Comparison of ENCODE assay signal across 28 mouse cellular contexts in the genomic region with DNA sequence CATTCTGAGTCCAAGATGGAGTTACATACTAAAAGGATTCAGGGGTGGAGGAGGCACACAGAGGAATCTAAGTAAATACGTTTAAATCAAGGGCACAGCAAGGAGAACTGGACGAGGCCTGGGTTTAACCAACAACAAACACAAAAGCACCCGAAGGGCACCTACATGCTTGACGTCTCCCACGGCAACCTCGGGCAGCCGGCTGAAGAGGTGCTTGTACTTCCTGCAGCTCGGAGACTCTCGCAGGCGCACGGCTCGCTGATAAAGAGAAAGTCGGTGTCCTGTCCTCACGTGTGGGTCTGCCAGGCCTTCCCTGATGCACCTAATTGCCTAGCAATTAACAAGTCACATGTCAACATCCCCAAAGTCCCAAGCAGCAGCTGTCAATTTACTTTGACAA. TPM values are rescaled to one million over a fixed set of nuclear protein-coding genes. Genes with fewer than 3 reads are reported as not detected.
DNase-seq lines count a peak whose midpoint lies in the region; ATAC-seq and TF ChIP-seq lines count a peak whose summit lies in the region.
"Had no signal": no experiment of that assay in that cellular context is flagged by ENCODE, and none has a peak within 500 bp of the region (broad histone marks: within the 10 kb centered on the region; RNA-seq: fewer than 3 reads in every experiment).

No protein-coding gene starts in this region.

- peaks cover 8% of the 10 kb centered on the region; the same call in 1 of the 2 replicates for H3K4me1 ChIP-seq in forebrain, embryonic 11.5 days (replicated peaks; ENCODE audit: control insufficient read depth, insufficient read depth, low read length)
- peaks cover 15% of the 10 kb centered on the region; the same call in 1 of the 2 replicates for H3K4me1 ChIP-seq in forebrain, embryonic 12.5 days
- no peaks in the 10 kb centered on the region for H3K4me1 ChIP-seq in kidney, adult 2 months (ENCODE audit: control insufficient read depth, insufficient read depth, low read length)
- no peaks in the 10 kb centered on the region for H3K4me1 ChIP-seq in kidney, embryonic 16.5 days (ENCODE audit: insufficient read depth, low read length)
- H3K4me1 ChIP-seq in midbrain, embryonic 10.5 days = peaks cover 18% of the 10 kb centered on the region
- peaks cover 7% of the 10 kb centered on the region; the same call in 1 of the 2 replicates for H3K4me1 ChIP-seq in midbrain, embryonic 15.5 days
- peaks cover 20% of the 10 kb centered on the region for H3K4me1 ChIP-seq in neural tube, embryonic 13.5 days (replicated peaks)
- H3K4me1 ChIP-seq: embryonic facial prominence, embryonic 13.5 days; intestine, embryonic 15.5 days; kidney, embryonic 15.5 days; limb, embryonic 13.5 days had no signal

- H3K4me3 ChIP-seq in forebrain, embryonic 11.5 days (ENCODE audit: low read depth, low read length) = no peak overlapping the region
- H3K4me3 ChIP-seq in forebrain, embryonic 12.5 days (replicated peaks) = no peak overlapping the region
- H3K4me3 ChIP-seq in kidney, adult 2 months (ENCODE audit: insufficient read depth, low read depth, low read length) = no peak overlapping the region
- no peak overlapping the region for H3K4me3 ChIP-seq in kidney, embryonic 16.5 days (ENCODE audit: low read length)
- H3K4me3 ChIP-seq in midbrain, embryonic 10.5 days = no peak overlapping the region
- no peak overlapping the region for H3K4me3 ChIP-seq in midbrain, embryonic 15.5 days
- H3K4me3 ChIP-seq in neural tube, embryonic 13.5 days = no peak overlapping the region
- H3K4me3 ChIP-seq: embryonic facial prominence, embryonic 13.5 days; forebrain, embryonic 13.5 days; gastrocnemius, adult 2 months; hindbrain, embryonic 10.5 days; intestine, embryonic 15.5 days; kidney, embryonic 15.5 days; limb, embryonic 13.5 days had no signal

- WGBS in forebrain, embryonic 11.5 days = 49% methylated on average over 14 of the region's 14 CpGs
- 49% methylated on average over 14 of the region's 14 CpGs for WGBS in forebrain, embryonic 12.5 days
- 66% methylated on average over 14 of the region's 14 CpGs for WGBS in kidney, adult 2 months
- 79% methylated on average over 14 of the region's 14 CpGs for WGBS in kidney, embryonic 16.5 days
- WGBS in midbrain, embryonic 10.5 days = 41% methylated on average over 14 of the region's 14 CpGs
- 11% methylated on average over 14 of the region's 14 CpGs for WGBS in midbrain, embryonic 15.5 days
- WGBS in neural tube, embryonic 13.5 days = 35% methylated on average over 14 of the region's 14 CpGs

- no peak overlapping the region for H3K27ac ChIP-seq in forebrain, embryonic 11.5 days (ENCODE audit: low read depth, low read length)
- no peak overlapping the region; the same call in 1 of the 2 replicates for H3K27ac ChIP-seq in forebrain, embryonic 12.5 days
- H3K27ac ChIP-seq in kidney, adult 2 months (ENCODE audit: insufficient read depth, low read depth, low read length) = peak overlapping the region; percentile 42; the same call in 1 of the 2 replicates
- H3K27ac ChIP-seq in kidney, embryonic 16.5 days (ENCODE audit: low read length) = no peak overlapping the region
- 0 out of 2 replicates have a peak overlapping the region, but pooled peaks have one; percentile 17 for H3K27ac ChIP-seq in midbrain, embryonic 10.5 days (replicated peaks)
- no peak overlapping the region for H3K27ac ChIP-seq in midbrain, embryonic 15.5 days
- 0 out of 2 replicates have a peak overlapping the region, but pooled peaks have one; percentile 28 for H3K27ac ChIP-seq in neural tube, embryonic 13.5 days (replicated peaks)
- H3K27ac ChIP-seq: embryonic facial prominence, embryonic 13.5 days; forebrain, embryonic 13.5 days; gastrocnemius, adult 2 months; hindbrain, embryonic 10.5 days; hindbrain, postnatal 0 days; intestine, embryonic 15.5 days; kidney, embryonic 15.5 days; limb, embryonic 13.5 days had no signal

- H3K9me3 ChIP-seq in forebrain, embryonic 11.5 days (ENCODE audit: control insufficient read depth, low read length) = no peaks in the 10 kb centered on the region
- H3K9me3 ChIP-seq in forebrain, embryonic 12.5 days = no peaks in the 10 kb centered on the region
- no peaks in the 10 kb centered on the region for H3K9me3 ChIP-seq in kidney, embryonic 16.5 days (ENCODE audit: low read length)
- no peaks in the 10 kb centered on the region for H3K9me3 ChIP-seq in midbrain, embryonic 10.5 days (replicated peaks)
- no peaks in the 10 kb centered on the region for H3K9me3 ChIP-seq in midbrain, embryonic 15.5 days
- no peaks in the 10 kb centered on the region for H3K9me3 ChIP-seq in neural tube, embryonic 13.5 days
- H3K9me3 ChIP-seq: embryonic facial prominence, embryonic 13.5 days; forebrain, embryonic 13.5 days; hindbrain, embryonic 10.5 days; intestine, embryonic 15.5 days; kidney, embryonic 15.5 days; limb, embryonic 13.5 days had no signal

- H3K4me2 ChIP-seq in forebrain, embryonic 11.5 days (ENCODE audit: low read depth, low read length, severe bottlenecking) = no peak overlapping the region
- H3K4me2 ChIP-seq in forebrain, embryonic 12.5 days = no peak overlapping the region
- no peak overlapping the region for H3K4me2 ChIP-seq in kidney, embryonic 16.5 days (replicated peaks; ENCODE audit: low read depth, low read length)
- no peak overlapping the region for H3K4me2 ChIP-seq in midbrain, embryonic 15.5 days
- no peak overlapping the region for H3K4me2 ChIP-seq in neural tube, embryonic 13.5 days
- H3K4me2 ChIP-seq: embryonic facial prominence, embryonic 13.5 days; forebrain, embryonic 13.5 days; intestine, embryonic 15.5 days; kidney, embryonic 15.5 days; limb, embryonic 13.5 days; liver, embryonic 11.5 days had no signal

- no peak for DNase-seq in forebrain, embryonic 11.5 days (ENCODE audit: low spot score)
- DNase-seq in kidney, adult 2 months = peak; percentile 34
- DNase-seq in midbrain, embryonic 10.5 days (ENCODE audit: low spot score) = peak; percentile 20
- no peak for DNase-seq in neural tube, embryonic 10.5 days (ENCODE audit: extremely low spot score, low spot score)
- DNase-seq: adrenal gland, postnatal 10 days; cerebellum, adult 11 months; cerebellum, adult 9-10 months; cerebellum, postnatal 36 days; gastrocnemius, adult 2 months; heart, postnatal 14 days; kidney, postnatal 4 days; lung, postnatal 10 days; retina, postnatal 1 day; right cerebral cortex, postnatal 14 days; thymus, postnatal 4 days had no signal

- no peak overlapping the region for H3K9ac ChIP-seq in forebrain, embryonic 11.5 days (ENCODE audit: low read length)
- H3K9ac ChIP-seq in forebrain, embryonic 12.5 days = no peak overlapping the region
- no peak overlapping the region for H3K9ac ChIP-seq in kidney, embryonic 16.5 days (replicated peaks; ENCODE audit: low read length)
- H3K9ac ChIP-seq in midbrain, embryonic 15.5 days = no peak overlapping the region
- no peak overlapping the region for H3K9ac ChIP-seq in neural tube, embryonic 13.5 days
- H3K9ac ChIP-seq: embryonic facial prominence, embryonic 13.5 days; forebrain, embryonic 13.5 days; intestine, embryonic 15.5 days; kidney, embryonic 15.5 days; limb, embryonic 13.5 days had no signal

- 0 out of 2 replicates have a peak, but pooled peaks have one; percentile 8 for ATAC-seq in forebrain, embryonic 11.5 days (replicated peaks; ENCODE audit: low FRiP score)
- ATAC-seq in forebrain, embryonic 12.5 days (ENCODE audit: low FRiP score) = no peak
- no peak for ATAC-seq in kidney, embryonic 16.5 days (ENCODE audit: low FRiP score, low TSS enrichment)
- ATAC-seq in midbrain, embryonic 15.5 days (replicated peaks) = no peak
- ATAC-seq in neural tube, embryonic 13.5 days (ENCODE audit: low read depth) = no peak
- ATAC-seq: forebrain, embryonic 13.5 days; hindbrain, postnatal 0 days; intestine, embryonic 15.5 days; Patski had no signal

- TF ChIP-seq CTCF in kidney, adult 2 months (conservative IDR thresholded peaks at IDR 0.05; ENCODE audit: insufficient read depth, insufficient read length, low read depth, low read length) = no peak

- H3K27me3 ChIP-seq in forebrain, embryonic 11.5 days (ENCODE audit: control insufficient read depth, insufficient read depth, low read length) = no peaks in the 10 kb centered on the region
- no peaks in the 10 kb centered on the region for H3K27me3 ChIP-seq in forebrain, embryonic 12.5 days
- H3K27me3 ChIP-seq in kidney, adult 2 months (replicated peaks; ENCODE audit: control insufficient read depth, insufficient read depth, low read length) = no peaks in the 10 kb centered on the region
- H3K27me3 ChIP-seq in kidney, embryonic 16.5 days (ENCODE audit: insufficient read depth, low read length) = no peaks in the 10 kb centered on the region
- H3K27me3 ChIP-seq in midbrain, embryonic 10.5 days (ENCODE audit: low read depth, poor library complexity, severe bottlenecking) = no peaks in the 10 kb centered on the region
- H3K27me3 ChIP-seq in midbrain, embryonic 15.5 days (replicated peaks) = no peaks in the 10 kb centered on the region
- H3K27me3 ChIP-seq in neural tube, embryonic 13.5 days = no peaks in the 10 kb centered on the region
- H3K27me3 ChIP-seq: embryonic facial prominence, embryonic 13.5 days; forebrain, embryonic 13.5 days; intestine, embryonic 15.5 days; kidney, embryonic 15.5 days; limb, embryonic 13.5 days; Patski had no signal

- H3K36me3 ChIP-seq in forebrain, embryonic 11.5 days (ENCODE audit: control insufficient read depth, insufficient read depth, low read length) = no peaks in the 10 kb centered on the region; the same call in 1 of the 2 replicates
- peaks cover 51% of the 10 kb centered on the region for H3K36me3 ChIP-seq in forebrain, embryonic 12.5 days (replicated peaks)
- no peaks in the 10 kb centered on the region for H3K36me3 ChIP-seq in kidney, adult 2 months (ENCODE audit: control insufficient read depth, insufficient read depth, low read length)
- H3K36me3 ChIP-seq in kidney, embryonic 16.5 days (ENCODE audit: insufficient read depth, low read length) = peaks cover 43% of the 10 kb centered on the region
- H3K36me3 ChIP-seq in midbrain, embryonic 10.5 days = peaks cover 69% of the 10 kb centered on the region
- 0 out of 2 replicates have a peak, but pooled peaks cover 12% of the 10 kb centered on the region for H3K36me3 ChIP-seq in midbrain, embryonic 15.5 days (replicated peaks)
- peaks cover 42% of the 10 kb centered on the region for H3K36me3 ChIP-seq in neural tube, embryonic 13.5 days

- no peak for TF ChIP-seq POLR2A in kidney, adult 2 months (IDR thresholded peaks at IDR 0.05; ENCODE audit: low read depth, low read length)

RNA-seq across cellular contexts. Expression of a gene that starts 19.7 kb away (rescaled TPM):
- polyA plus RNA-seq in forebrain, embryonic 11.5 days (2014; fragmentation: Nextera tagmentation; extraction: Ambion mirVana) = 8.8 and 9.0 TPM in 2 replicates
- polyA plus RNA-seq in forebrain, embryonic 12.5 days (2016; fragmentation: Nextera tagmentation; extraction: Ambion mirVana) = 9.1 and 10.2 TPM in 2 replicates
- 2.8 and 3.2 TPM in 2 replicates for polyA plus RNA-seq in kidney, adult 2 months (2012; rRNA removed)
- 6.1 and 6.8 TPM in 2 replicates for polyA plus RNA-seq in kidney, embryonic 16.5 days (2015; fragmentation: Nextera tagmentation; extraction: Ambion mirVana)
- 8.1 and 9.2 TPM in 2 replicates for polyA plus RNA-seq in midbrain, embryonic 10.5 days (2016; fragmentation: Nextera tagmentation; extraction: Ambion mirVana)
- 7.1 and 7.6 TPM in 2 replicates for polyA plus RNA-seq in midbrain, embryonic 15.5 days (2015; fragmentation: Nextera tagmentation; extraction: Ambion mirVana)
- polyA plus RNA-seq in neural tube, embryonic 13.5 days (2015; fragmentation: Nextera tagmentation; extraction: Ambion mirVana) = 6.8 and 7.5 TPM in 2 replicates

RNA-seq across cellular contexts. Expression of a gene that starts 37.9 kb away (rescaled TPM):
- 52.0 and 55.1 TPM in 2 replicates for polyA plus RNA-seq in forebrain, embryonic 11.5 days (2014; fragmentation: Nextera tagmentation; extraction: Ambion mirVana)
- polyA plus RNA-seq in forebrain, embryonic 12.5 days (2016; fragmentation: Nextera tagmentation; extraction: Ambion mirVana) = 48.5 and 51.3 TPM in 2 replicates
- 0.95 and 1.5 TPM in 2 replicates for polyA plus RNA-seq in kidney, adult 2 months (2012; rRNA removed)
- polyA plus RNA-seq in kidney, embryonic 16.5 days (2015; fragmentation: Nextera tagmentation; extraction: Ambion mirVana) = 37.9 and 40.0 TPM in 2 replicates
- 46.8 and 53.0 TPM in 2 replicates for polyA plus RNA-seq in midbrain, embryonic 10.5 days (2016; fragmentation: Nextera tagmentation; extraction: Ambion mirVana)
- polyA plus RNA-seq in midbrain, embryonic 15.5 days (2015; fragmentation: Nextera tagmentation; extraction: Ambion mirVana) = 23.2 and 23.7 TPM in 2 replicates
- 30.1 and 35.9 TPM in 2 replicates for polyA plus RNA-seq in neural tube, embryonic 13.5 days (2015; fragmentation: Nextera tagmentation; extraction: Ambion mirVana)

RNA-seq across cellular contexts. Expression of a gene that starts 38.2 kb away (rescaled TPM):
- polyA plus RNA-seq in forebrain, embryonic 11.5 days (2014; fragmentation: Nextera tagmentation; extraction: Ambion mirVana) = 36.6 and 37.3 TPM in 2 replicates
- 30.7 and 34.9 TPM in 2 replicates for polyA plus RNA-seq in forebrain, embryonic 12.5 days (2016; fragmentation: Nextera tagmentation; extraction: Ambion mirVana)
- 77.6 and 106 TPM in 2 replicates for polyA plus RNA-seq in kidney, adult 2 months (2012; rRNA removed)
- polyA plus RNA-seq in kidney, embryonic 16.5 days (2015; fragmentation: Nextera tagmentation; extraction: Ambion mirVana) = 95.4 and 100 TPM in 2 replicates
- 37.6 and 41.2 TPM in 2 replicates for polyA plus RNA-seq in midbrain, embryonic 10.5 days (2016; fragmentation: Nextera tagmentation; extraction: Ambion mirVana)
- 32.8 and 33.4 TPM in 2 replicates for polyA plus RNA-seq in midbrain, embryonic 15.5 days (2015; fragmentation: Nextera tagmentation; extraction: Ambion mirVana)
- 35.5 and 47.7 TPM in 2 replicates for polyA plus RNA-seq in neural tube, embryonic 13.5 days (2015; fragmentation: Nextera tagmentation; extraction: Ambion mirVana)

Comparison
In these comparisons a context has a peak if more than half of its experiments do, and no peak if none do; other contexts are left out.
1. H3K27ac ChIP-seq: peak in kidney, adult 2 months (single experiment), midbrain, embryonic 10.5 days (single experiment) and neural tube, embryonic 13.5 days (single experiment); none in forebrain, embryonic 11.5 days (single experiment), forebrain, embryonic 12.5 days (single experiment), kidney, embryonic 16.5 days (single experiment) and midbrain, embryonic 15.5 days (single experiment).
2. DNase-seq: peak in kidney, adult 2 months (single experiment) and midbrain, embryonic 10.5 days (single experiment); none in forebrain, embryonic 11.5 days (single experiment) and neural tube, embryonic 10.5 days (single experiment).